Mouse (Mus musculus) left cerebral cortex, adult 8-10 months (tissue): Measurements from ENCODE around the gene Gm20388. TPM values are rescaled to one million over a fixed set of nuclear protein-coding genes. Genes with fewer than 3 reads are reported as not detected.

Experiments
- DNase-seq, 2 experiments: peaks; one replicate each; pipeline ENCODE4 v3.0.0; 2022; ENCODE audit warnings: low spot score in 2 of 2
- total RNA-seq, 4 experiments: library from RNA; stranded (reverse); gene quantifications; 2 replicates each; pipeline ENCODE4 v1.2.4; 2022

The Gm20388 gene
- total RNA-seq, 4 experiments from 2014 or later = 10.4 to 20.8 (median 16.4) TPM

DNA sequence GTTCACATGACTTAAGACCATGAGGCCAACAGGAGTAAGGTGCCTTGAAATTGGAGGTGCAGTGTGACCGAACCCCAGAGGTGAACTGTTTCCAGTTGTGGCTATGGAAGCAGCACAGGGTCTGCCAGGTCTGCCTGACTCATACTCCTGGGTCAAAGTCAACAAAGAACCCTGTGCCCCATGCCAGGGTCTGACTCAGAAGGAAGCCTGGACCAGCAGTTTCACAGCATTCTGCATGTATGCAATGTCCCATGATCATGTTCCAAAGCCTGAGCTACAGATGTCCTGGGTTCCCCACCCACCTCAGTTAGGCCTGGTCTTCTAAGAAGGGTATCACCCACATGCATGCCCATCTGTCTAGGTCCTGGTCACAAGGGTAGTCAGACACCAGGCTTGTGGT lies 1978.7 kb downstream of the Gm20388 start:
- DNase-seq = no peak

DNA sequence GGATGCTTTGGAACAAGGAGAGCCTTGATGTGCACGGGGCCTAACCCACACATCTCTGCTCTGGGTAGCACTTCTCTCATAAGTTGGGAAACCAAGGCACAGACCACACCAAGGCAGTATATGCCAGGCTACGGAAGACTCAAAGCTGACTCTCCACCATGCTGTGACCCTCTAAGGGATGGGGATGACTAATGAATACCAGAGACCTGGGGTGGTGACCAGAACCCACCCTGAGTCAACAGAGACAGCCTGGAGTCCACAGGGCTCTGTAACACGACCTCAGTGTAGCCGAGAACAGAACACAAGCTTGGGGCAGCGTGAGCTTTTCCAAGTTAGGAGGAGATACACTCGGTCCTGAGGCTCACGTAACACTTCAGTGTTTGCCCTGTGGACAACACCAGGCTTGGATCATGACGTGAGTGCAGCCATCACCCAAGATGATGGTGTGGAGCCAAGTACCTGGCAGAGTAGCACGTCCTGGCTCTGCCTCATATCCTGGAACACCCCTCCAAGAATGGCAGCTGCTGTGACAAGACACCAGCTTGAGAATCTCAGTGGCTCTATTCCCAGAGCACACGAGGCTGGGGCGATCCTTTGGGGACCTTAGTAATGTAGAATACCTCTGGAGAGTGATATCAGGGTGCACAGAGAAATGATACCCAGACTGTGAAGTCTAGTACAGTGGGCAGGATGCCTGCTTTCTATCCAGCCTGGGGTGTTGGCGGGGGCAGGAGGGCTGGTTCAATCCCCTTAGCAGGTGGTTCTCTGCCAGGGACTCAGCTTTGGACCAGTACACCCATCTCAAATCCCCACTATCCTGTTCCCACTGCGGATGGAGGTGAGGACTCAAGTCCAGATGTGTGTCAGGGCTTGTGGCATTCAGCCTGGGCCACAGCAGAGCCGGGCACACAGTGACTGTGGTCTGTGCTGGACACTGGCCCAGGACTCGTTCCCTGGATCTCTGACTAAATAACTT lies 1979.5 kb downstream of the Gm20388 start:
- DNase-seq = no peak

DNA sequence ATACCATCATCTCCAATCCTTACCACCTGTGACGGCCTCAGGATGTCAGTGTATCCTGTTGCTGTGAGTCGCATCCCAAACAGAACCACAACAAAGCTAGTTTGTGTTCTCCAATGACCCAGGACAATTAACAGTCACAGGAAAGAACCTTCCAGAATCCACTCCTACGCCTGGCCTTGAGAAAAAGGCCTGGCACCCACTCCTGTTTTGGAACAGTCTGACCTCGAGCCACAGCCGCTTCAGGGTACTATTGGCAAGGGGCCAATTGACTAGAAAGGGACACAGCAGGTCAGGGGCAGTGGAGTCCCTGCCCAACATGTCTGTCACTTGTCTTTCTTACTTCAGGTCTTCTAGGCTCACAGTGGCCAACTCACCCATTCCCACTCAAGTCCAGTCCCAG lies 1982.2 kb downstream of the Gm20388 start:
- DNase-seq = no peak

GRCm38 (mm10) chr8:121895910-121896309 lies 1985.3 kb downstream of the Gm20388 start:
- no peak for DNase-seq

DNA sequence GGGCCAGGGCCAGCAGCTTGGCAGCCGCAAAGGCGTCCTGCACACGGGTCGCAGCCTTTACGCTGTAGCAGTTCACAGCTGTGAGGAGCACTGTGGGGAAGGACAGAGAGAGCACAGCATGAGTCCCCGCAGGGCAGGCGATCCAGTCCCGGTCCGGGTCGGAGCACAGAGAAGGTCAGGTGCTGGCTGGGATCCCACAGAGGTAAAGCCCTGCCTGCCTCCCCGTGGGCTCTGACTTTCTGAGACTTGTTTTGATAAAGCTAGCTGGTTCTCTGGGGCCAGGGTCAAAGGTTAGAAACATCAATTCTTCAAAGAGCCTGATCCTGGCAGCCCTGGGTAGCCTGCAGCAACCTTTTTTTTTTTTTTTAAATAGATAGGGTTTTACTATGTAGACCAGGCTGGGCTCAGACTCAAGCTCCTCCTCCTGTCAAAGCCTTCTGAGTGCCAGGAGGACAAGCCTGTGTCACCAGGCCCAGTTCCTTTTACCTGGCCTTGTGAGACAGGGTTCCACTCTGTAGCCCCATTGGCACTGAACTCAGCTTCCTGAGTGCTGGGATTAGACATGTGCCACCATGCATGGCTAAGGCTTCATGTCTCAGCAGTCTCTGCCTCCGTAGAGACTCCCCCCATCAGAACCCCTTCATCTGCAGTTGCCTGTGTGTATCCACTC lies 1986.0 kb downstream of the Gm20388 start:
- DNase-seq = no peak

GRCm38 (mm10) chr8:121897205-121897604 lies 1986.6 kb downstream of the Gm20388 start:
- DNase-seq = no peak

GRCm38 (mm10) chr8:121897871-121898381 lies 1987.3 kb downstream of the Gm20388 start:
- DNase-seq = peak in 1 of 2 experiments; percentile 77

GRCm38 (mm10) chr8:121898401-121898931 lies 1987.8 kb downstream of the Gm20388 start:
- DNase-seq = peak; percentile 47 to 83

GRCm38 (mm10) chr8:121899180-121900044 lies 1988.8 kb downstream of the Gm20388 start:
- DNase-seq = no peak

DNA sequence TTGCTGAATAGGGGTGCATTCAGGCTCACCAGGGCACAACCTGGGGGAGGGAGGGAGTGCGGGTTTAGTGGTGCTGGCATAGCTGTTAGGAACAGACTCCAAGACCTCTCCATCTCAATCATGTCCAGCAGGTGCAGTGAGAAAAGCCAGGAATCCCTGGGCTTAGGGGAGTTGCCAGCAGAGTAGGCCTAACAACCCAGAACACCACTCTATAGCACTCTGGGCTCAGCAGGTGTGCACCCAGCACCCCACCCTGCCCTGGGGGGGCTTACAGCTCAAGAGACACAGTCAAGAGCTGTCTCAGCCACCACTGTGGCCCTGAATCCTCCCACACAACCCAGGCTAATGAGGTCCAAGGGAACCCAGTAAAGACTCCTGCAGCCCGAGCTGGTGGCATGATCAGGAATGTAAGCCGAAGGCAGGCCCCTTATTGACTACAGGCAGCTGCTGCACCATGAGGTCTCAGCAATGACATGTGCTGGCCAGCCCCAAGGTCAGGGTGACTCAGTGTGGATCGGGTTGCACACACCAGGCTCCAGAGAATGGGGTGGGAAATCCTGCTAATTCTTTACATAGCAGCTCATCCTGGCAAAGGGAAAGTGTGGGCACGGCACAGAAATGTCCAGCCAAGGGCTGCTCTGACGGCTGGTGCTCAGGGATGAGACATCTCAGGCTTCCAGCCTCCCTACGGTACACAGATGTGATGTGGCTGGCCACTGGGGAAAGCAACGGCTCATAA lies 1991.0 kb downstream of the Gm20388 start:
- DNase-seq = no peak

GRCm38 (mm10) chr8:121903977-121904376 lies 1993.3 kb downstream of the Gm20388 start:
- DNase-seq = no peak

- no peak for DNase-seq
Observed at GRCm38 (mm10) chr8:121904999-121905398, 1994.4 kb downstream of the Gm20388 start.

DNA sequence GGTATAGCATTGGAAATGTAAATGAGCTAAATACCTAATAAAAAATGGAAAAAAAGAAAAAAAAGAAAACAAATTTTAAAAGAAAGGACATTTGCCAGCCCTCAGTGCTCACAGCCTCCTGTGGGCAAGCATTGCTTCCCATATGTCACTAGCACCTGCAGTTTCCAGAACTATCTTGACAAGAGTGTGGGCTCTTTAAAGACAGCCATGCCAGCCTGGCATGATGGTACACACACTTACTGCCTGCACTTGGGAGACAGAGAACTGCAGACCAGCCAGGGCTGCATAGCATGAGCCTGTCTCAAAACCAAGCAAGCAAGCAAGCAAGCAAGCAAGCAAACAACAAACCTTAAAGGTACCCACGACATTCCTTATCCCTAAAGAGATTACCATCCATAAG lies 1994.8 kb downstream of the Gm20388 start:
- no peak for DNase-seq

GRCm38 (mm10) chr8:121905864-121906263 lies 1995.2 kb downstream of the Gm20388 start:
- no peak for DNase-seq

DNA sequence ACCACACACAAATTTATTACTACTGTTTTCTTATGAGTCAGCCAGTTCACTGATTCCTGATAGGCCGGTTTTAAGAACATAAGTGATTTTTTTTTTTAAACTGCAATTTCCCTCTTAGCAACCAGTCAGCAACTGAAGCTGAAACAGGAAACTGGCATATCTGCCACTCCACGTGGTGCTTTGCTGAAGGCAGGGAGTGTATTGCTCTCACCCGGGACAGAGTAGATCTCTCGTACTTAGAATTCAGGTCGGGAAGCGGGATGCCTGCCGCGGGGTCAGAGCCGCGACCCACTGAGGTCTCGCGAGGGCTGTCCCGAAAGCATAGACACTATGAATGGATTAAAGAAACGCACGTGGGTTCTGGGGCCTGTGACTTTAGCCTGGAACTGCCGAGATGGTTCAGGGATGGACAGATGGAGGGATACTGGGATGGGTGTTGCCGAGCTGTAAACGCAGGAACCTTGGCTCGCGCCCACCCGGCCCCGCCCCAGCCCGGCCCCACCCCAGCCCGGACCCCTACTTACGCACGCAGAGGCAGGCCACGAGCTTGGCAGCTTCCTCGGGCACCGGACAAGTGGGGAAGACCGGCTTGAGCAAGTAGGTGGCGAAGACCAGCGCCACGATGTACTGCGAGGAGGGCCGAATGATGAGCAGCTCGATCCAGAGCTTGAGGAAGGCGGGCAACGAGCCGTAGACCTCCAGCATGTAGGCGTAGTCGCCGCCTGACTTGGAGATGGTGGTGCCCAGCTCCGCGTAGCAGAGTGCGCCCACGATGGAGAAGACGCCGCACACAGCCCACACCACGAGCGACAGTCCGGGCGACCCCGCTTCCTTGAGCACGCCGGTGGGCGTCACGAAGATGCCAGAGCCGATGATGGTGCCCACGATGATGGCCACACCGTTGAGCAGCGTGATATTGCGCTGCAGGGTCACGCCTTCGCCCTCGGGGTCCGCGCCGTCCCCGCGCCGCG lies 1996.2 kb downstream of the Gm20388 start:
- DNase-seq = peak in 1 of 2 experiments; percentile 51

DNA sequence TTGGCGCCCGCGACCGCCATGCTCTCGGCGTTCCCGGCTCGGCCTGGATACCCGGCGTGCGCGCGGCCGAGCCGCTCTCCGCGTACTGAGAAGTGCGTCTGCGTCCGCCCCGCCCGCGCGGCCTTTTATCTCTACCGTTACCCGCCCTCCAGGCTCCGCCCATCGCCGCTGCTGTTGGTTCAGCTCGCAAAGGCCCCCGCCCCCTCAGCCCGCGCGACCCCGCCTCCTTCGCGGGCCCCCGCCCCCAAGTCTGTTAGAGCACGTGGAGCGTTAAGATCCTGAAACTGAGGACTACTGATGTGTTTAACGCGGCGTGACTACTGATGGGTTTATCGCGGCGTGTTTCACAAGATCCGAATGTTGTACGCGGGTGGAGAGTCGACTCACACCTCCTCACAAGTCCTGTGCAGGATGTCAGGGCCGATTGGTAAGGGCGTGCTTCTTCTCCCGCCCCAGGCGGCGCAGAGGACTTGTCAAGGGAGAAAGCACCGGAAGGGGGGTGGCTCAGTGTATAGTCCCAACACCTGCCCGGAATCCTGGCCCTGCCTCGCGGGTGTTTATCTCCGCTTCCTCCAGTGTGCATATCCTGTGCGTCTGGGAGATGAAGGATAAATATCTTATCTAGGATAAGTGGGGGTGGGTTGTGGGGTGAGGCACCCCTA lies 1997.1 kb downstream of the Gm20388 start, which contains the start of gene Slc7a5:
Gene Slc7a5 (minus strand): TSS at position 108 of the 662 bp plus-strand sequence.
- peak; percentile 90 to 93 for DNase-seq

DNA sequence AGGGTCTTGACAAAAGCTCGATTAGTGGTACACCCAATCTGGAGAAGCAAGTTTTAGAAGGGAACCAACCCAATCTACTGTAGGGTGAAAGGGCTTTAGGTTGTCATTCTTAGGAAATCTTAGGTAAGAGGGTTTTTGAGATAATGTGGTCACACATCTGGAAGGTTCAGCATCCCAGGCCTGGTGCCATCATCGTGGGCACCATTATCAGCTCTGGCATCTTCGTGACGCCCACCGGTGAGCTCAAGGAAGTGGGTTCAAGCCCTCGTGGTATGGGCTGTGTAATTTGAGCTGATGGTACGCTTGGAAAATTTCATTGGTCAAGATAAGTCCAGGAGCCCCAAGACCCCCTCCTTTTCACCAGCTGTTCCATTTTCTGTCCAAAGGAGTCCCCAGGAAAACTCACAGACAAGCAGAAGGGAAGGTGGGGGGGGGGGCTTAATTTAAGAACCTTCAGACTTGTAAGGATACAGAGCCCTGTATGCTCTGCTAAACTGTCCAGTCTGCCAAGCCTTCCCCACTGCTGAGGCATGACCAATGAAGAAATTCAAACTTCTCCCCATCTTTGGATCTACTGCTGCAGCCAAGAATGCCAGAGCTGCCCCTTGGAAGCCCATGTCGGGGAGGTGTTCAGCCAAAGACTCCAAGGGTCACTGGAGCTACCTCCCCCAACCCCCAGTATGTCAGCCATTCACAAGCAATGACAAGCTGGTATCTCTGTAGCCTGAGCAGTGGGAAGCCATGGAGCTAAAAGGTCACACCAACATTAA lies 1997.9 kb downstream of the Gm20388 start:
- no peak for DNase-seq

DNA sequence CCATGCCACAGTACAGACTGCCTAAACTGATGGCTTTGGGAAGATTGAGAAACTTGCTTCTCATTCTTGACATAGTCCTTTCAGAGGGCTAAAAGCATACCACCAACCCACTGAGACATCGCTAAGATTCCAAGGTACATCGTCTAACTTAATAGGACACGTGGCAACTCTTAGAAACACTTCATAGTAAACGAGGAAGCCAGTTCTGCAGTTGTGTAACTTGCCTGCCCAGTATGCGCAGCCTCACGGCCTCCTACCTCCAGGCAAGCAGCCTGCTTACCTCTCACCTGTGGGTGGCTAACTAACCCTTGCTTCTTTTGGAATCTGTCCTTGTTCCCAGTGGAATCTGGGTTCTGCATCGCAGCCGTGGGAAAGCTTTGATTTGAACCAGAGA lies 1998.5 kb downstream of the Gm20388 start:
- no peak for DNase-seq
